Mouse (Mus musculus): ENCODE data around the gene Pank2.
A peak's percentile ranks its signal among the peaks of the same experiment; 100 is the strongest.

DNA sequence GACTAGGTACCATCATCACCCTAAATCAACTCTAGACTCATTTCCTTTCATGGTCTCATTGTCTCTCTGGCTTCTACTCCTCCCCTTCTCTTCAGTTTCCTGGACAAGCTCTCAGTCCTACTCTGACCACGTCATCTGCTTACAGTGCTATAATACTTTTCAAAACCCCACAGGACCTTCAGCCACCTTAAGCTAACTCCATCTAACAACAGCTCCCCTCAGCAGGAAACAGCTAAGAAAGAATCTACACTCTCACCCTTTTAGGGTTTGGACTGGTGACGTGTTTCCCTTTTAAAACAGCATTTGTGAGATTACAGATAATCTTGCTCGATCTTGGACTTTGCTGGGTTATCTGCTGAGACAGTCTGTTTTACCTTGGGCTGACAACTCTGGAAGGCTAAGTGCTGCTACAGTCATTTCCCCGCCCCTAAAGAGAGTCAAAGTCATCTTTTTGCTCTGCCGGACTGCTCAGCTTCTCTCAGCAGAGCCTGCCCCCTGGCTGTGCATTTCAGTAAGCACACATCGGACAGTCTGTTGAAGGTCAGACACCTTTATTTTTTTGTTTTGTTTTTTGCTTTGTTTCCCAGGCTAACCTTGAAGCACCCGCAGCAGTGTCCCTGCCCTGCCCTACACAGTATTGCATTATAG is 8.5 kb upstream of the Pank2 start:
- TF ChIP-seq CTCF (IDR thresholded peaks at IDR 0.05) = peak; percentile 92
- TF ChIP-seq EP300 (IDR thresholded peaks at IDR 0.05) = no peak
